Mouse (Mus musculus): ENCODE results near the gene Plekhj1.

GRCm38 (mm10) chr10:80747410-80747809, 51.0 kb downstream of the Plekhj1 start:
- TF ChIP-seq POLR2A (IDR thresholded peaks at IDR 0.05; ENCODE audit: extremely low read depth, insufficient read depth, low read length) (no peak), CTCF (IDR thresholded peaks at IDR 0.05; ENCODE audit: low read depth, low read length) (peak; percentile 99)
